10 mouse cellular contexts compared by ENCODE assay signal in genomic region chr16:44615172-44615877, GRCm38 (mm10). TPM values are rescaled to one million over a fixed set of nuclear protein-coding genes. Genes with fewer than 3 reads are reported as not detected.
DNase-seq lines count a peak whose midpoint lies in the region; ATAC-seq and TF ChIP-seq lines count a peak whose summit lies in the region.
"Had no signal": no experiment of that assay in that cellular context is flagged by ENCODE, and none has a peak within 500 bp of the region (broad histone marks: within the 10 kb centered on the region; RNA-seq: fewer than 3 reads in every experiment).

No protein-coding gene starts in this region.

- peak overlapping the region; percentile 68 for H3K27ac ChIP-seq in intestine, embryonic 14.5 days (ENCODE audit: low read depth)
- H3K27ac ChIP-seq in intestine, postnatal 0 days (ENCODE audit: low read depth, low read length), result no peak overlapping the region
- H3K27ac ChIP-seq in embryonic facial prominence, embryonic 12.5 days, result peak overlapping the region; percentile 96
- peak overlapping the region; percentile 86 for H3K27ac ChIP-seq in forebrain, embryonic 15.5 days (replicated peaks)
- H3K27ac ChIP-seq in midbrain, embryonic 16.5 days (ENCODE audit: low read length), result no peak overlapping the region

- ATAC-seq in intestine, embryonic 14.5 days (replicated peaks; ENCODE audit: low FRiP score, low TSS enrichment, low read depth), result peak; percentile 22
- no peak for ATAC-seq in intestine, postnatal 0 days
- ATAC-seq in embryonic facial prominence, embryonic 12.5 days (ENCODE audit: insufficient number of reproducible peaks, insufficient read depth, low FRiP score, low TSS enrichment), result no peak
- no peak for ATAC-seq in forebrain, embryonic 15.5 days (replicated peaks)
- ATAC-seq in midbrain, embryonic 16.5 days, result 0 out of 2 replicates have a peak, but pooled peaks have one; percentile 15
- ATAC-seq: Patski had no signal

- no peak for DNase-seq in intestine, embryonic 14.5 days (ENCODE audit: low spot score)
- DNase-seq in right cerebral cortex, postnatal 36 days (ENCODE audit: low spot score in 2 of 2), result no peak
- DNase-seq in spleen, postnatal 4 days (ENCODE audit: low spot score in 2 of 2), result no peak
- DNase-seq: lung, adult 2 months; thymus, adult 2 months had no signal

- H3K36me3 ChIP-seq in intestine, embryonic 14.5 days (ENCODE audit: control insufficient read depth, insufficient read depth, low read length), result no peaks in the 10 kb centered on the region
- H3K36me3 ChIP-seq in intestine, postnatal 0 days (ENCODE audit: control insufficient read depth, insufficient read depth), result no peaks in the 10 kb centered on the region
- no peaks in the 10 kb centered on the region for H3K36me3 ChIP-seq in embryonic facial prominence, embryonic 12.5 days
- no peaks in the 10 kb centered on the region for H3K36me3 ChIP-seq in forebrain, embryonic 15.5 days
- no peaks in the 10 kb centered on the region for H3K36me3 ChIP-seq in midbrain, embryonic 16.5 days (ENCODE audit: control insufficient read depth, insufficient read depth, low read length)

- H3K4me1 ChIP-seq in intestine, embryonic 14.5 days (replicated peaks; ENCODE audit: control insufficient read depth, insufficient read depth, low read length), result peaks cover 22% of the 10 kb centered on the region
- H3K4me1 ChIP-seq in intestine, postnatal 0 days (replicated peaks; ENCODE audit: control insufficient read depth, insufficient read depth, low read length), result 0 out of 2 replicates have a peak, but pooled peaks cover 2% of the 10 kb centered on the region
- H3K4me1 ChIP-seq in embryonic facial prominence, embryonic 12.5 days, result peaks cover 51% of the 10 kb centered on the region
- peaks cover 31% of the 10 kb centered on the region for H3K4me1 ChIP-seq in forebrain, embryonic 15.5 days
- H3K4me1 ChIP-seq in midbrain, embryonic 16.5 days (ENCODE audit: control insufficient read depth, insufficient read depth, low read length), result no peaks in the 10 kb centered on the region

- H3K4me2 ChIP-seq in intestine, embryonic 14.5 days (ENCODE audit: low read length), result peak overlapping the region; percentile 20; the same call in 1 of the 2 replicates
- H3K4me2 ChIP-seq in intestine, postnatal 0 days (replicated peaks; ENCODE audit: low read depth), result no peak overlapping the region
- peak overlapping the region; percentile 31; the same call in 1 of the 2 replicates for H3K4me2 ChIP-seq in embryonic facial prominence, embryonic 12.5 days (replicated peaks)
- no peak overlapping the region for H3K4me2 ChIP-seq in forebrain, embryonic 15.5 days (replicated peaks)
- H3K4me2 ChIP-seq in midbrain, embryonic 16.5 days (ENCODE audit: low read length), result no peak overlapping the region

- no peak for TF ChIP-seq CTCF in intestine, postnatal 0 days (IDR thresholded peaks at IDR 0.05; ENCODE audit: low read depth)

- H3K9ac ChIP-seq in intestine, embryonic 14.5 days (ENCODE audit: low read length), result no peak overlapping the region
- H3K9ac ChIP-seq in intestine, postnatal 0 days (ENCODE audit: low read depth, low read length), result no peak overlapping the region
- H3K9ac ChIP-seq in embryonic facial prominence, embryonic 12.5 days, result no peak overlapping the region
- H3K9ac ChIP-seq in forebrain, embryonic 15.5 days (replicated peaks), result no peak overlapping the region
- H3K9ac ChIP-seq in midbrain, embryonic 16.5 days (ENCODE audit: low read depth, low read length), result no peak overlapping the region

- H3K4me3 ChIP-seq in intestine, embryonic 14.5 days (ENCODE audit: low read depth, low read length), result no peak overlapping the region
- no peak overlapping the region for H3K4me3 ChIP-seq in intestine, postnatal 0 days (ENCODE audit: low read depth, low read length)
- no peak overlapping the region for H3K4me3 ChIP-seq in embryonic facial prominence, embryonic 12.5 days
- H3K4me3 ChIP-seq in forebrain, embryonic 15.5 days, result no peak overlapping the region
- H3K4me3 ChIP-seq in midbrain, embryonic 16.5 days (ENCODE audit: low read depth, low read length), result no peak overlapping the region

- WGBS in intestine, embryonic 14.5 days, result 42% methylated on average over 9 of the region's 9 CpGs
- 56% methylated on average over 9 of the region's 9 CpGs for WGBS in intestine, postnatal 0 days
- WGBS in embryonic facial prominence, embryonic 12.5 days, result 34% methylated on average over 9 of the region's 9 CpGs
- 29% methylated on average over 9 of the region's 9 CpGs for WGBS in forebrain, embryonic 15.5 days
- WGBS in midbrain, embryonic 16.5 days, result 52% methylated on average over 9 of the region's 9 CpGs

- no peaks in the 10 kb centered on the region for H3K9me3 ChIP-seq in intestine, embryonic 14.5 days (ENCODE audit: control insufficient read depth, low read length)
- H3K9me3 ChIP-seq in intestine, postnatal 0 days (ENCODE audit: control insufficient read depth), result no peaks in the 10 kb centered on the region
- H3K9me3 ChIP-seq in embryonic facial prominence, embryonic 12.5 days, result no peaks in the 10 kb centered on the region
- H3K9me3 ChIP-seq in forebrain, embryonic 15.5 days, result no peaks in the 10 kb centered on the region
- H3K9me3 ChIP-seq in midbrain, embryonic 16.5 days (replicated peaks; ENCODE audit: control insufficient read depth, low read length, poor library complexity, severe bottlenecking), result no peaks in the 10 kb centered on the region

- no peaks in the 10 kb centered on the region for H3K27me3 ChIP-seq in intestine, embryonic 14.5 days (replicated peaks; ENCODE audit: control insufficient read depth, insufficient read depth, low read length)
- H3K27me3 ChIP-seq in intestine, postnatal 0 days (replicated peaks; ENCODE audit: control insufficient read depth, insufficient read depth, low read length), result no peaks in the 10 kb centered on the region
- no peaks in the 10 kb centered on the region for H3K27me3 ChIP-seq in embryonic facial prominence, embryonic 12.5 days
- no peaks in the 10 kb centered on the region for H3K27me3 ChIP-seq in forebrain, embryonic 15.5 days
- no peaks in the 10 kb centered on the region for H3K27me3 ChIP-seq in midbrain, embryonic 16.5 days (ENCODE audit: control insufficient read depth, insufficient read depth, low read depth, low read length)

RNA-seq across cellular contexts. Expression of gene Boc, which starts 56.6 kb away (rescaled TPM):
- polyA plus RNA-seq in intestine, embryonic 14.5 days (2014; fragmentation: Nextera tagmentation; extraction: Ambion mirVana), result 14.2 and 14.9 TPM in 2 replicates
- polyA plus RNA-seq in intestine, postnatal 0 days (2015; fragmentation: Nextera tagmentation; extraction: Ambion mirVana), result 3.1 and 3.6 TPM in 2 replicates
- polyA plus RNA-seq in embryonic facial prominence, embryonic 12.5 days (2016; fragmentation: Nextera tagmentation; extraction: Ambion mirVana), result 37.1 and 37.3 TPM in 2 replicates
- polyA plus RNA-seq in forebrain, embryonic 15.5 days (2015; fragmentation: Nextera tagmentation; extraction: Ambion mirVana), result 15.3 and 16.9 TPM in 2 replicates
- polyA plus RNA-seq in midbrain, embryonic 16.5 days (2015; fragmentation: Nextera tagmentation; extraction: Ambion mirVana), result 7.3 and 10.5 TPM in 2 replicates

Comparison
In these comparisons a context has a peak if more than half of its experiments do, and no peak if none do; other contexts are left out.
1. ATAC-seq: peak in intestine, embryonic 14.5 days (single experiment) and midbrain, embryonic 16.5 days (single experiment); none in intestine, postnatal 0 days (single experiment), embryonic facial prominence, embryonic 12.5 days (single experiment) and forebrain, embryonic 15.5 days (single experiment).
2. H3K27ac ChIP-seq: peak in intestine, embryonic 14.5 days (single experiment), embryonic facial prominence, embryonic 12.5 days (single experiment) and forebrain, embryonic 15.5 days (single experiment); none in intestine, postnatal 0 days (single experiment) and midbrain, embryonic 16.5 days (single experiment).
3. H3K4me2 ChIP-seq: peak in intestine, embryonic 14.5 days (single experiment) and embryonic facial prominence, embryonic 12.5 days (single experiment); none in intestine, postnatal 0 days (single experiment), forebrain, embryonic 15.5 days (single experiment) and midbrain, embryonic 16.5 days (single experiment).